Mouse (Mus musculus) testis, adult 2 months (tissue): Measurements from ENCODE around the gene Necab3. TPM values are rescaled to one million over a fixed set of nuclear protein-coding genes. Genes with fewer than 3 reads are reported as not detected.

ENCODE experiments used
- H3K27ac ChIP-seq: fragments of 200-500 bp; 2 replicates; pipeline ENCODE4 v1.5.1; 2012; ENCODE audit warnings: low read depth, low read length; ENCODE audit not compliant: control insufficient read depth, insufficient read depth
- H3K27me3 ChIP-seq: fragments of 200-500 bp; 2 replicates; pipeline ENCODE4 v1.6.1; 2012; ENCODE audit warnings: mild to moderate bottlenecking, low read length, moderate library complexity; ENCODE audit not compliant: control insufficient read depth, insufficient read depth
- H3K36me3 ChIP-seq: fragments of 200-500 bp; 2 replicates; pipeline ENCODE4 v1.6.1; 2012; ENCODE audit warnings: mild to moderate bottlenecking, low read length; ENCODE audit not compliant: control insufficient read depth, insufficient read depth
- H3K4me1 ChIP-seq: fragments of 200-500 bp; 2 replicates; pipeline ENCODE4 v1.6.1; 2012; ENCODE audit warnings: low read length; ENCODE audit not compliant: control insufficient read depth, insufficient read depth
- H3K4me3 ChIP-seq: fragments of 200-500 bp; 2 replicates; pipeline ENCODE4 v1.5.1; 2012; ENCODE audit warnings: low read depth, mild to moderate bottlenecking, low read length, moderate library complexity, mixed read lengths; ENCODE audit not compliant: control insufficient read depth
- CTCF ChIP-seq: fragments of 200-500 bp; IDR thresholded peaks from 2 replicates; pipeline ENCODE4 v1.5.1; 2012; ENCODE audit warnings: low read depth, mild to moderate bottlenecking, inconsistent platforms, low read length, moderate library complexity; ENCODE audit not compliant: control insufficient read depth, insufficient read depth, insufficient replicate concordance
- POLR2A ChIP-seq: fragments of 200-500 bp; IDR thresholded peaks from 2 replicates; pipeline ENCODE4 v1.6.1; 2012; ENCODE audit warnings: low read depth, mild to moderate bottlenecking, inconsistent platforms, low read length, moderate library complexity; ENCODE audit not compliant: control insufficient read depth
- polyA plus RNA-seq: library from polyadenylated mRNA; depleted of rRNA; stranded (reverse); fragments of >200 nt; gene quantifications from 2 replicates; pipeline ENCODE4 v1.2.3, GENCODE M21; 2012

Gene Necab3
- polyA plus RNA-seq, 1 experiment, result 65.1 TPM

DNA sequence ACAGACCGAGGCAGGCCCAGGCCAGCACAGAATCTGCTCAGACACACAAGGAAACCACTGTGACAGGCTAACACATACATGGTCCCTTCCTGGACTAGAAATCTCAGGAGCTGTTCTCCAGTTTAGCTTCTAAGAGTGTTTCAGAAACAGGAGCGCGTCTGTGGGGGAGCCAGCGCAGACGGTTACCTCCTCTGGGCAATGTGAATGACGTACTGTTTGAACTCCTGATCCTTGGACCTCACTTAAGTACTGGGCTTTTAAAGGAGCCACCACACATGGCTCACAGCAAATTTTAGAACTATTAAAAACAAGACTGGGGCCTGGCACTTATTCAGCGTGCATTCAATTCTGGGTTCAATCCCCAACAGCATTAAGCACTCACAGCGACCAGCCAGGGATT, 8.0 kb upstream of the Necab3 start:
- TF ChIP-seq POLR2A (no peak), CTCF (no peak)
- Histone ChIP-seq H3K4me1 (peaks cover 16% of the 10 kb centered on the region), H3K36me3 (no peaks in the 10 kb centered on the region), H3K4me3 (no peak overlapping the region), H3K27me3 (no peaks in the 10 kb centered on the region), H3K27ac (no peak overlapping the region)

- Histone ChIP-seq H3K27ac (no peak overlapping the region), H3K36me3 (no peaks in the 10 kb centered on the region), H3K4me3 (no peak overlapping the region), H3K4me1 (peaks cover 16% of the 10 kb centered on the region), H3K27me3 (no peaks in the 10 kb centered on the region)
- TF ChIP-seq CTCF, result no peak
- no peak for TF ChIP-seq POLR2A
These were observed 6.9 kb upstream of the Necab3 start for GRCm38 (mm10) chr2:154565562-154565961.

DNA sequence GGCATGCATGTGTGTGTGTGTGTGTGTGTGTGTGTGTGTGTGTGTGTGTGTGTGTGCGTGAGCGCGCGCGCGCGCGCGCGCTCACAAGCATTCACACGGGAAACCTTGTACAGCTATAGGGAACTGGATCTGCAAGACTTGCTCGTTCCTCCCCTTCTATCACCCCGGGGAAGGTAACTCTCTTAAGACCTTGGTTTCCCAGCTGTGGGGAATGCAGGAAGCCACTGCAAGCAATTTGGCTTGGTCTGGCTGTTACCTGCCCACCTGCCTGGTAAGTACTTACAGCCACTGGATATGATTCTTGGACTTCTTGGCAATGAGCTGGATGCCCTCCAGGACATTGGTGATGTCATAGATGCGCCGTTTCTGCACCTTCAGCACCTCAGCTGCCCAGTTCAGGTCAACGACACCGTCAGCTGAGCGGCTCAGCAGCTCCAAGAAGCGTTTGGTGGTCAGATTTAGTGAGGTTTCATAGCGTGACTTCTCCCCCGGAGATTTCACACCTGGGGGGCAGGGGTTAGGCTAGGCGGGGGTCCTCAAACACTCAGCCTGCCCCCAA, 5.0 kb upstream of the Necab3 start:
- no peaks in the 10 kb centered on the region for H3K36me3 ChIP-seq
- H3K4me1 ChIP-seq, result peaks cover 10% of the 10 kb centered on the region
- TF ChIP-seq POLR2A (no peak), CTCF (no peak)
- no peak overlapping the region for H3K27ac ChIP-seq
- H3K4me3 ChIP-seq, result no peak overlapping the region
- H3K27me3 ChIP-seq, result no peaks in the 10 kb centered on the region

GRCm38 (mm10) chr2:154557184-154557832, 1.4 kb downstream of the Necab3 start:
- Histone ChIP-seq H3K27me3 (no peaks in the 10 kb centered on the region), H3K27ac (no peak overlapping the region), H3K36me3 (no peaks in the 10 kb centered on the region), H3K4me3 (no peak overlapping the region), H3K4me1 (peaks cover 25% of the 10 kb centered on the region)
- no peak for TF ChIP-seq CTCF
- TF ChIP-seq POLR2A, result no peak

GRCm38 (mm10) chr2:154555235-154555634, 3.5 kb downstream of the Necab3 start:
- no peaks in the 10 kb centered on the region for H3K36me3 ChIP-seq
- no peak overlapping the region for H3K27ac ChIP-seq
- peaks cover 26% of the 10 kb centered on the region for H3K4me1 ChIP-seq
- TF ChIP-seq CTCF (no peak), POLR2A (no peak)
- no peaks in the 10 kb centered on the region for H3K27me3 ChIP-seq
- H3K4me3 ChIP-seq, result 0 out of 2 replicates have a peak overlapping the region, but pooled peaks have one; percentile 6

DNA sequence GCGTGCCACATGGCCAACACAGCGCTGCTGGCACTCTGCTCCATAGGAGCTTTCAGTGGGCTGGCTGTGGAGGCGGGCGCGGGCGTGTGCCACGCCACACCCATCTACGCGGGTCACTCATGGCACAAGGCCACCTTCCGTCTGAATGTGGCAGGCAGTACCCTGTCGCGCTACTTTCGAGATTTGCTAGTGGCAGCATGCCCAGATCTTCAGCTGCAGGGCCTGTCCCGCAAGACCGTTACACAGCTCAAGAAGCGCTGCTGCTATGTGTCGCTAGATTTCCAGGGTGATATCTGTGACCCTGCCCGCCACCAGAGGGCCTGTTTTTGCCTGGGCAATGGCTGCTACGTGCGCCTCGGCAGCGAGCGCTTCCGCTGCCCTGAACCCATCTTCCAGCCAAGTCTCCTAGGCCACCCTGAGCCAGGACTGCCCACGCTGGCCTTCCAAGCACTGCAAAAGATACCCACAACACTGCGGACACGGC, 6.2 kb downstream of the Necab3 start:
- Histone ChIP-seq H3K27me3 (no peaks in the 10 kb centered on the region), H3K4me1 (peaks cover 19% of the 10 kb centered on the region), H3K27ac (peak overlapping the region; percentile 0; the same call in 1 of the 2 replicates), H3K36me3 (no peaks in the 10 kb centered on the region), H3K4me3 (peak overlapping the region; percentile 93)
- TF ChIP-seq POLR2A, result no peak
- no peak; the same call in 1 of the 2 replicates for TF ChIP-seq CTCF

- Histone ChIP-seq H3K4me1 (peaks cover 16% of the 10 kb centered on the region), H3K36me3 (no peaks in the 10 kb centered on the region), H3K27me3 (no peaks in the 10 kb centered on the region), H3K27ac (peak overlapping the region; percentile 34), H3K4me3 (peak overlapping the region; percentile 93)
- TF ChIP-seq POLR2A (no peak), CTCF (no peak)
These were observed 6.8 kb downstream of the Necab3 start for GRCm38 (mm10) chr2:154551927-154552326.
